Mouse (Mus musculus) brown adipose tissue, adult 24 weeks (tissue): ENCODE data around the gene Ms4a3. TPM values are rescaled to one million over a fixed set of nuclear protein-coding genes. Genes with fewer than 3 reads are reported as not detected.

ENCODE experiments used
- H3K27ac ChIP-seq: fragments of 200-500 bp; replicated peaks from 2 replicates; pipeline ENCODE4 v1.5.1; 2012; ENCODE audit warnings: low read depth, mild to moderate bottlenecking, low read length
- H3K4me1 ChIP-seq: fragments of 200-500 bp; 2 replicates; pipeline ENCODE4 v1.6.1; 2012; ENCODE audit warnings: low read length, mixed read lengths; ENCODE audit not compliant: control insufficient read depth, insufficient read depth, insufficient read length
- H3K4me3 ChIP-seq: fragments of 200-500 bp; 2 replicates; pipeline ENCODE4 v1.5.1; 2012; ENCODE audit warnings: low read depth, mild to moderate bottlenecking, low read length, moderate library complexity; ENCODE audit not compliant: insufficient read depth
- polyA plus RNA-seq: library from polyadenylated mRNA; stranded (reverse); fragments of >200 nt; gene quantifications from 2 replicates; pipeline ENCODE4 v1.2.4, GENCODE M21; 2012; ENCODE audit not compliant: missing spikeins, insufficient read depth, insufficient read length

Ms4a3 gene
- polyA plus RNA-seq, 1 experiment, result not detected

GRCm38 (mm10) chr19:11613084-11613483 lies 27.6 kb downstream of the Ms4a3 start:
- H3K27ac ChIP-seq, result no peak overlapping the region
- no peak overlapping the region for H3K4me3 ChIP-seq
- no peaks in the 10 kb centered on the region for H3K4me1 ChIP-seq

GRCm38 (mm10) chr19:11612293-11612692 lies 28.4 kb downstream of the Ms4a3 start:
- Histone ChIP-seq H3K27ac (no peak overlapping the region), H3K4me3 (no peak overlapping the region), H3K4me1 (no peaks in the 10 kb centered on the region)

- no peaks in the 10 kb centered on the region for H3K4me1 ChIP-seq
- H3K4me3 ChIP-seq, result no peak overlapping the region
- H3K27ac ChIP-seq, result no peak overlapping the region
Measured at GRCm38 (mm10) chr19:11611541-11611945, 29.1 kb downstream of the Ms4a3 start.

GRCm38 (mm10) chr19:11608172-11608571 lies 32.5 kb downstream of the Ms4a3 start:
- no peak overlapping the region for H3K4me3 ChIP-seq
- H3K27ac ChIP-seq, result no peak overlapping the region
- no peaks in the 10 kb centered on the region for H3K4me1 ChIP-seq

GRCm38 (mm10) chr19:11604603-11605002 lies 36.0 kb downstream of the Ms4a3 start, which contains the start of gene Ms4a6d:
Gene Ms4a6d, minus strand, starts transcription at chr19:11604849.
- H3K4me3 ChIP-seq, result peak within 1 kb of the TSS; percentile 37
- peak within 1 kb of the TSS; percentile 67 for H3K27ac ChIP-seq
- H3K4me1 ChIP-seq, result no peaks in the 10 kb centered on the region

GRCm38 (mm10) chr19:11602026-11602425 lies 38.6 kb downstream of the Ms4a3 start:
- Histone ChIP-seq H3K4me1 (no peaks in the 10 kb centered on the region), H3K4me3 (no peak overlapping the region), H3K27ac (no peak overlapping the region)

GRCm38 (mm10) chr19:11601349-11601748 lies 39.3 kb downstream of the Ms4a3 start:
- no peak overlapping the region for H3K27ac ChIP-seq
- H3K4me1 ChIP-seq, result no peaks in the 10 kb centered on the region
- H3K4me3 ChIP-seq, result no peak overlapping the region

GRCm38 (mm10) chr19:11589891-11590449 lies 50.7 kb downstream of the Ms4a3 start:
- Histone ChIP-seq H3K4me3 (no peak overlapping the region), H3K27ac (no peak overlapping the region), H3K4me1 (no peaks in the 10 kb centered on the region)

- no peak overlapping the region for H3K27ac ChIP-seq
- H3K4me3 ChIP-seq, result no peak overlapping the region
- no peaks in the 10 kb centered on the region for H3K4me1 ChIP-seq
Measured at GRCm38 (mm10) chr19:11589205-11589604, 51.4 kb downstream of the Ms4a3 start.

Other genes starting within 250 kb of the Ms4a3 start
- 0.71 TPM in 1 of 2 replicates, not detected in the other for gene Ms4a4c, start 236.1 kb downstream of the Ms4a3 start, polyA plus RNA-seq
- gene Ms4a4b, start 197.3 kb downstream of the Ms4a3 start, polyA plus RNA-seq, result not detected in 2 replicates
- gene Ms4a6c, start 171.5 kb downstream of the Ms4a3 start, polyA plus RNA-seq, result 2.7 and 3.9 TPM in 2 replicates
- gene Gm8369, start 154.9 kb downstream of the Ms4a3 start, polyA plus RNA-seq, result not detected in 2 replicates
- gene Ms4a6b, start 124.3 kb downstream of the Ms4a3 start, polyA plus RNA-seq, result 3.9 and 4.5 TPM in 2 replicates
- gene Ms4a4d, start 104.0 kb downstream of the Ms4a3 start, polyA plus RNA-seq, result 5.7 and 7.2 TPM in 2 replicates
- gene Ms4a6d, start 36.0 kb downstream of the Ms4a3 start, polyA plus RNA-seq, result 2.8 and 7.0 TPM in 2 replicates
- gene Ms4a2, start 17.1 kb downstream of the Ms4a3 start, polyA plus RNA-seq, result not detected in 2 replicates
- not detected in 2 replicates for gene Oosp2, start 19.7 kb upstream of the Ms4a3 start, polyA plus RNA-seq
- not detected in 2 replicates for gene Oosp1, start 50.3 kb upstream of the Ms4a3 start, polyA plus RNA-seq
- gene Oosp3, start 56.2 kb upstream of the Ms4a3 start, polyA plus RNA-seq, result not detected in 2 replicates
- gene Gif, start 106.7 kb upstream of the Ms4a3 start, polyA plus RNA-seq, result not detected in 2 replicates
- gene Mrpl16, start 129.5 kb upstream of the Ms4a3 start, polyA plus RNA-seq, result 113 and 132 TPM in 2 replicates
- 1.2 and 2.1 TPM in 2 replicates for gene Stx3, start 178.6 kb upstream of the Ms4a3 start, polyA plus RNA-seq
- gene Olfr1417, start 198.4 kb upstream of the Ms4a3 start, polyA plus RNA-seq, result not detected in 2 replicates
- not detected in 2 replicates for gene Olfr1418, start 220.2 kb upstream of the Ms4a3 start, polyA plus RNA-seq
- gene Olfr1419, start 234.3 kb upstream of the Ms4a3 start, polyA plus RNA-seq, result not detected in 2 replicates
- gene Olfr1420, start 245.7 kb upstream of the Ms4a3 start, polyA plus RNA-seq, result not detected in 2 replicates